Mouse (Mus musculus): ENCODE measurements around the gene Pdc. TPM values are rescaled to one million over a fixed set of nuclear protein-coding genes. Genes with fewer than 3 reads are reported as not detected.

The Pdc gene
- total and polyA plus RNA-seq, 2 experiments from 2014 or later = not detected

DNA sequence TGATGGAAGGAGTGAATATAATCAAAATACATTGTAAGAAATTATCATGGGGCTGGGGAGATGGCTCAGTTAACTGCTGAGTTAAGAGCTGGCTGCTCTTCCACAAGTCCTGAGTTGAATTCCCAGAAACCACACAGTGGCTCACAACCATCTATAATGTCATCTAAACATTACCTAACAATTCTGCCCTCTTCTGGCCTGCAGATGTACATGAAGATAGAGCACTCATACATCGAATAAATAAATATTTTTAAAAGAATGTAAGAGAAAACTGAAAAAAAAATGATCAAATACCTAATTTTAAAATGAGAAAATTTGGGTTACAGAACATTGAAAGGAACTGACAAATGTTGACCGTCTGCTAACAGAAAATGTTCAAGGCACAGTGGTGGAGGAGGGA, 55.0 kb downstream of the Pdc start:
- peak; percentile 50 for TF ChIP-seq CTCF (IDR thresholded peaks at IDR 0.05)
- no peak for DNase-seq (ENCODE audit: low spot score)

More for the DNA sequence above, 55.0 kb downstream of the Pdc start:
- Histone ChIP-seq H3K36me3 (ENCODE audit: insufficient read depth, low read length) (peaks cover 3% of the 10 kb centered on the region; the same call in 1 of the 2 replicates), H3K9me3 (ENCODE audit: low read length) (no peaks in the 10 kb centered on the region), H3K27me3 (ENCODE audit: insufficient read depth, low read length) (no peaks in the 10 kb centered on the region), H3K27ac (ENCODE audit: low read depth, low read length) (no peak overlapping the region), H3K4me2 (ENCODE audit: low read depth, low read length, poor library complexity, severe bottlenecking) (no peak overlapping the region), H3K4me1 (ENCODE audit: insufficient read depth, low read length) (no peaks in the 10 kb centered on the region), H3K4me3 (ENCODE audit: low read depth, low read length) (no peak overlapping the region), H3K9ac (replicated peaks; ENCODE audit: low read length, poor library complexity, severe bottlenecking) (no peak overlapping the region)
- ATAC-seq (ENCODE audit: low FRiP score) = no peak
- WGBS = 92% methylated on average over 2 of the region's 2 CpGs

Other genes with a start within 250 kb of the Pdc start
- gene Ptgs2, start 219.4 kb upstream of the Pdc start, total RNA-seq (2014; rRNA removed) = 0.47 and 0.49 TPM in 2 replicates
- gene Ptgs2, start 219.4 kb upstream of the Pdc start, polyA plus RNA-seq (2015; fragmentation: Nextera tagmentation; extraction: Ambion mirVana) = 0.05 and 0.20 TPM in 2 replicates
- 80.8 and 84.8 TPM in 2 replicates for gene Tpr, start 73.4 kb downstream of the Pdc start, total RNA-seq (2014; rRNA removed)
- 116 and 147 TPM in 2 replicates for gene Tpr, start 73.4 kb downstream of the Pdc start, polyA plus RNA-seq (2015; fragmentation: Nextera tagmentation; extraction: Ambion mirVana)
- gene Odr4, start 73.7 kb downstream of the Pdc start, total RNA-seq (2014; rRNA removed) = 20.1 and 36.8 TPM in 2 replicates
- gene Odr4, start 73.7 kb downstream of the Pdc start, polyA plus RNA-seq (2015; fragmentation: Nextera tagmentation; extraction: Ambion mirVana) = 44.3 and 45.2 TPM in 2 replicates
- gene Prg4, start 146.7 kb downstream of the Pdc start, total RNA-seq (2014; rRNA removed) = 0.71 and 12.9 TPM in 2 replicates
- gene Prg4, start 146.7 kb downstream of the Pdc start, polyA plus RNA-seq (2015; fragmentation: Nextera tagmentation; extraction: Ambion mirVana) = 1.4 and 2.0 TPM in 2 replicates

Data from midbrain, postnatal 0 days (tissue).